Mouse (Mus musculus): ENCODE data around the gene Ciart. TPM values are rescaled to one million over a fixed set of nuclear protein-coding genes. Genes with fewer than 3 reads are reported as not detected.

Ciart gene
- total and polyA plus RNA-seq, 3 experiments, result 1.0 to 5.1 (median 1.0) TPM

GRCm38 (mm10) chr3:95930471-95930789, 48.4 kb upstream of the Ciart start:
- peaks cover 4 to 21% of the 10 kb centered on the region in 2 experiments; a peak in 3 of 4 replicates for H3K4me1 ChIP-seq (ENCODE audit: control insufficient read depth in 1 of 2, insufficient read depth in 2 of 2)
- no peak for DNase-seq (ENCODE audit: extremely low read depth)
- peak overlapping the region; percentile 99 for H3K9ac ChIP-seq (ENCODE audit: insufficient read depth, low read depth)
- dilution Hi-C loops (cut with MboI; ENCODE audit: extremely low pct_ligation_motif_present, extremely low pct_unique_long_range_greater_than_20kb, low sequenced_read_pairs), result no loop called here
- peaks cover 18 to 26% of the 10 kb centered on the region in 2 experiments for H3K36me3 ChIP-seq (replicated peaks in 1 of 2; ENCODE audit: control insufficient read depth in 1 of 2, insufficient read depth in 1 of 2, low read length in 1 of 2)
- no peaks in the 10 kb centered on the region for H3K9me3 ChIP-seq (replicated peaks; ENCODE audit: low read length)
- H3K27me3 ChIP-seq (replicated peaks), result no peaks in the 10 kb centered on the region
- peak overlapping the region; percentile 14; the same call in 1 of the 2 replicates for H3K27ac ChIP-seq (ENCODE audit: insufficient read depth, low read depth)
- TF ChIP-seq MAZ (IDR thresholded peaks at IDR 0.05; ENCODE audit: low read depth, low read length) (no peak), ELF1 (IDR thresholded peaks at IDR 0.05; ENCODE audit: low read depth, low read length) (no peak), HCFC1 (IDR thresholded peaks at IDR 0.05; ENCODE audit: low read depth, low read length) (no peak), JUN (IDR thresholded peaks at IDR 0.05; ENCODE audit: insufficient read depth, low read depth, low read length) (no peak), UBTF (IDR thresholded peaks at IDR 0.05; ENCODE audit: low read depth, low read length) (no peak), SIN3A (IDR thresholded peaks at IDR 0.05; ENCODE audit: low read length) (peak; percentile 37), PAX5 (IDR thresholded peaks at IDR 0.05; ENCODE audit: low read length) (no peak), EP300 (IDR thresholded peaks at IDR 0.05; ENCODE audit: low read length) (no peak), TCF12 (IDR thresholded peaks at IDR 0.05; ENCODE audit: low read depth, low read length) (no peak)
- H3K79me2 ChIP-seq (replicated peaks; ENCODE audit: control insufficient read depth, extremely low read depth, insufficient read depth, poor library complexity, severe bottlenecking), result peaks cover 45% of the 10 kb centered on the region
- peak overlapping the region; percentile 93 for H3K4me2 ChIP-seq (ENCODE audit: insufficient read depth, low read depth, poor library complexity, severe bottlenecking)
- H3K4me3 ChIP-seq (replicated peaks in 1 of 3; ENCODE audit: low read depth in 2 of 3, low read length in 2 of 3, poor library complexity in 1 of 3), result peak overlapping the region; percentile 92 to 97 (median 93)
- in situ Hi-C loops (cut with MboI; ENCODE audit: low pct_ligation_motif_present, low pct_unique_long_range_greater_than_20kb, low sequenced_read_pairs), result no loop called here

GRCm38 (mm10) chr3:95929581-95930470, 47.8 kb upstream of the Ciart start:
- Histone ChIP-seq H3K4me2 (ENCODE audit: insufficient read depth, low read depth, poor library complexity, severe bottlenecking) (peak overlapping the region; percentile 93), H3K27me3 (replicated peaks) (no peaks in the 10 kb centered on the region), H3K79me2 (replicated peaks; ENCODE audit: control insufficient read depth, extremely low read depth, insufficient read depth, poor library complexity, severe bottlenecking) (peaks cover 45% of the 10 kb centered on the region), H3K9ac (ENCODE audit: insufficient read depth, low read depth) (peak overlapping the region; percentile 99), H3K4me1 (ENCODE audit: control insufficient read depth in 1 of 2, insufficient read depth in 2 of 2) (peaks cover 4 to 21% of the 10 kb centered on the region in 2 experiments; a peak in 3 of 4 replicates), H3K27ac (ENCODE audit: insufficient read depth, low read depth) (peak overlapping the region; percentile 14; the same call in 1 of the 2 replicates), H3K36me3 (replicated peaks in 1 of 2; ENCODE audit: control insufficient read depth in 1 of 2, insufficient read depth in 1 of 2, low read length in 1 of 2) (peaks cover 15 to 22% of the 10 kb centered on the region in 2 experiments), H3K4me3 (replicated peaks in 1 of 3; ENCODE audit: low read depth in 2 of 3, low read length in 2 of 3, poor library complexity in 1 of 3) (peak overlapping the region; percentile 92 to 97 (median 93)), H3K9me3 (replicated peaks; ENCODE audit: low read length) (no peaks in the 10 kb centered on the region)
- dilution Hi-C loops (cut with MboI; ENCODE audit: extremely low pct_ligation_motif_present, extremely low pct_unique_long_range_greater_than_20kb, low sequenced_read_pairs), result no loop called here
- TF ChIP-seq TCF12 (IDR thresholded peaks at IDR 0.05; ENCODE audit: low read depth, low read length) (0 out of 2 replicates have a peak, but pooled peaks have one; percentile 31), SIN3A (IDR thresholded peaks at IDR 0.05; ENCODE audit: low read length) (0 out of 2 replicates have a peak, but pooled peaks have one; percentile 8), HCFC1 (IDR thresholded peaks at IDR 0.05; ENCODE audit: low read depth, low read length) (no peak), CHD2 (IDR thresholded peaks at IDR 0.05; ENCODE audit: low read length) (no peak)
- DNase-seq (ENCODE audit: extremely low read depth), result no peak
- in situ Hi-C loops (cut with MboI; ENCODE audit: low pct_ligation_motif_present, low pct_unique_long_range_greater_than_20kb, low sequenced_read_pairs), result no loop called here
